Mouse (Mus musculus): Measurements from ENCODE around the gene Ccdc174.
A peak's percentile ranks its signal among the peaks of the same experiment; 100 is the strongest.
"Not testable (repeated sequence)": the region's sequence is repeated elsewhere in the genome, so short reads cannot be mapped to it uniquely, and the experiment has no call there.

The Ccdc174 gene

DNA sequence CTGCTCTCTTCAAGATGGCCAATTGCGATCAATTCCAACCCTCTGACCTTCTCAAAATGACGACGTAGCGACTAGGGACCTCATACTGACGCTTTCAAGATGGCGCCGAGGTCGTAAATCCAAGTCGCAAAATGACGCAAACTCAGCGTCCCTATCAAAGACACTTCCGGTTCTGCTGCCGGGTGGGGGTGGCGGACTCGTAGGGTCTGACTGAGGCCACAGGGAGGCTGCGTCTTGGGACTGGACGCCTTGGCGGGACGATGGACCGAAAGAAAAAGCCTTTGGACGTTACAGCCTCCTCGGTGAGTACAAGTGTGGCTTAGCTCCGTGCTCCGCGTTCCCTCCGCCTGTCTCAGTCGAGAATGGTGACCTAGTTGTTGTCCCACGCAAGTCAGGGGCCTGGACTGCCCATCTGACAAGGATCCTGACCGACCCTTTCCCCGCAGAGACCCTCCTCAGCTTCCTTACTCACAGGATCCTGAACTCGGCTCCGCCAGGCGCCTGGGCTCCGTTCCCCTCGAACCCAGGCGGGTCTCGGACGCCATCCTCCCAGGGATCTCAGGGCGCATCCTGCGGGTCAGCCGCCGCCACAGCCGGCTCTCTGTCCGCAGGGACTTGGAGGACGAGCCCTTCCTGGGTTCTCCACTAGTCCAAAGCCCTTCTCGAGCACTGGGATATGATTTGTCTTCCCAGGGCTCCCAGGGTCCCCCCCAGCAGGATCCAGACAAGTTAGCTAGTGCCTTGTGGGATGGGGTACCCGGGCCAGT is at the start of gene Ccdc174:
Ccdc174 (plus strand) TSS at position 169 of the 767 bp plus-strand sequence.
- peak; percentile 95 to 96 for DNase-seq (ENCODE audit: low spot score in 2 of 2)

GRCm38 (mm10) chr6:91832863-91833440 is 44.9 kb upstream of the Ccdc174 start:
- no peak for DNase-seq (ENCODE audit: low spot score in 2 of 2)

GRCm38 (mm10) chr6:91839010-91839871 is 38.6 kb upstream of the Ccdc174 start:
- DNase-seq (ENCODE audit: low spot score in 2 of 2): peak in 1 of 2 experiments; percentile 22

DNA sequence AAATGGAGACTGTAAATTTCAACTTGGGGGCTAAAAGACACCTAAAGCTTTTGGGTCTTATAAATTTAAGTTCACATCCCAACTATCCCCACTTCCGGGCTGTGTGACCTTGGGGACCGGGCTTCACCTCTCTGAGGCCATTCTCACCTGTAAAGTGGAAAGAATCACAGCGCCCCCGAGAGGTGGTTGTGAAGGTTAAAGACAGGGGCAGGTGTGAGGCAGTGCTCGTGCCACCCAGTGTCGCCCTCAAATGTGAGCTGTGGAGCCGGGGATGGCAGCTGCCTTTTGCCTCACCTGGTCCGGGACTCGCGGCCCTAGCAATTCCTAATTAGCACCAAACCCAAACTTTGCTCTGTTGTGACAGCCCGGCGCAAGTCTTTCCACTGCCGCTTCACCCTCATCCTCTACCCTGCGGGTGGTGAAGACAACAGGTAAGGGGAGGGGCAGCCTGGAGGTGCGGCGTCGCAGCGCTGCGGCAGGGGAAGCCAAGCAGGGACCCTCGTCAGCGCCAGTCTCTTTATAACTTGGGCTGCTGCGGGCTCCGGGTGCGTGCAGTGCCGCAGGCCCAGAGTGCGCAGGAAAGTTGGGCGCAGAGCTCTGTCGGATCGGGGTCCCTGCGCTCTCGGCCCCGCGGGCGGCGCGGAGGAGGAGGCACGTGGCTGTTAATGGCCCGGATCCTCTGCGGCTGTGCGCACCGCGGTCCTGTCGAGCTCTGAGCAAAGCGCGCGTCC is 34.8 kb upstream of the Ccdc174 start:
- no peak for DNase-seq (ENCODE audit: low spot score in 2 of 2)

DNA sequence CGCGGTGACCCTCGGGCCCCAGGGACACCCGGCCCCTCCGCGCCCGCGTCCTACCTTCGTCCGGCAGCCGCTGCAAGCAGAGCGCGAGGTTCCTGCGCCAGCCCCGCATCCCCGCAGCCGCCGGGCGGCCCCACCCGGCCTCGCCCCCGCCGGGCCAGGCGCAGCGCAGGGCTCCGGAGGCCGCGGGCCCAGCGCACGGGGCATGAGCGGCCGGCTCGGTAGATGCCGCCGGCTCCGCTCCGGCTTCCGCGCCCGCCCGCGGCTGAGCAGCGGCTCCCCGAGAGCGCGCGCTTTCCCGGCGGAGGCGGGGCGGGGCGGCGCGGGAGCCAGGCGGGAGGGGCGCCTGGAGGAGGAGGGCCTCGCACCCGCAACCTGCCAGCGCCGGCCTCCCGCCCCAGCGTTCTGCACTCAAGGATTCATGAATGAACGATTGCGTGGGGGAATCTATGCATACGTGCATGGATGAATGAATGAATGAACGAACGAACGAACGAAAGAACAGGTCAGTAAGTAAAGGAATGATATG is 34.2 kb upstream of the Ccdc174 start:
- DNase-seq (ENCODE audit: low spot score in 2 of 2): no peak

DNA sequence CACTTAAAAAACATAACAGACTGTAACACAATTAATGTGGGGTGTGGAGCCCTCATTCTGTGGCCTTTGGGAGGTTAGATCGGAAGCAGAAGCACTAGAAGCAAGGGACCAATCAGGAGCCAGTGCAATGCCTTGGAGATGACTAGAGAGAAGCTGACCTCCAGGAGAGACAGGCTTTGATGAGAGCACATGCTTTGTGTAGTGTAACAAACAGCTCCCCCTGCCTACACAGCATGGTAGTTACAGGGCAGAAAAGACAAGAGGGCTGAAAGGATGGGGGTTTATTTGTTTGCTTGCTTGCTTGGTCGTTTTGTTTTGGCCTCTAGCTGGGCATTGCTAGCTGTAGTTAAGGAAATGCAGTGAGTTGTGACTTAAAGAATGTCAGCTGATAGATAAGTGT is 25.3 kb upstream of the Ccdc174 start:
- DNase-seq (ENCODE audit: low spot score in 2 of 2): peak; percentile 6 to 13

DNA sequence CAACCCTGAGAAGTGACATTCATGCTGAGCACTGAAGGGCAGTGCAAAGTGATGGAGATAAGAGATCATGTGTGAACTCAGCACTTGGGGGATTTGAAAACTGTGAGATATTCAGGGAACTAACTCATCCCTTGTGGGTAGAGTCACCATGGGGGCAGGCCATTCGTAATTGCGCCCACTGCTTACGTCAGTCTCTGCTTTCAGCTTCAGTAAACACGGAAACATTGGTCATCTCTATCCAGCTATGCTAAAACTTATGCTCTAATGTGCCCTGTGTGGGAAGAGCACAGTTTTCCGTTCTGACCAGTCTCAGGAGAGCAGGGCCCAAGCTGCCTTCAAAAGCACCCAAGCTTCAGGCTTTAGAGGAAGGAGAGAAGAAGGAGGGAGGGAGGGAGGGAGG is 19.5 kb upstream of the Ccdc174 start:
- DNase-seq (ENCODE audit: low spot score in 2 of 2): no peak

DNA sequence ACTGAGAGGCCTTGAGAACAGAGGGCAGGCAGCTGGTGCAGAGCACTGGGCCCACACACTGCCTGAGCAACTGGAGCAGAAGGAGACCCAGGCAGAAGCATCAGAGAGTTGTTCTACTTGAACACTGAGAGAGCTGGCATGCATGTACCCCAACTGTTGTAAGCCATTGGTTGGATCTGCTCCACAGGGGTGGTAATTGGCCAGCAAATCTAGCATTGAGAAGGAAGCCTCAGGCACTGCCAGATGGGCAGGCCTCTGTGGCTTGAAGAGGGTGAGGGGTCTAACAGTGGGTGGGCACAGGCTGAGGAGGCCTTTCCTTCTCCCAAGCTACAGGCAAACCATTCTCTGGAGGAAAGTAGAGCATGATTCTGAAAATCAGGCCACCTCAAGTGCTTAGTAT is 15.0 kb upstream of the Ccdc174 start:
- no peak for DNase-seq (ENCODE audit: low spot score in 2 of 2)

- no peak for DNase-seq (ENCODE audit: low spot score in 2 of 2)
These were observed 13.3 kb upstream of the Ccdc174 start for GRCm38 (mm10) chr6:91864595-91864994.

GRCm38 (mm10) chr6:91865601-91866000 is 12.3 kb upstream of the Ccdc174 start:
- DNase-seq (ENCODE audit: low spot score in 2 of 2): no peak

DNA sequence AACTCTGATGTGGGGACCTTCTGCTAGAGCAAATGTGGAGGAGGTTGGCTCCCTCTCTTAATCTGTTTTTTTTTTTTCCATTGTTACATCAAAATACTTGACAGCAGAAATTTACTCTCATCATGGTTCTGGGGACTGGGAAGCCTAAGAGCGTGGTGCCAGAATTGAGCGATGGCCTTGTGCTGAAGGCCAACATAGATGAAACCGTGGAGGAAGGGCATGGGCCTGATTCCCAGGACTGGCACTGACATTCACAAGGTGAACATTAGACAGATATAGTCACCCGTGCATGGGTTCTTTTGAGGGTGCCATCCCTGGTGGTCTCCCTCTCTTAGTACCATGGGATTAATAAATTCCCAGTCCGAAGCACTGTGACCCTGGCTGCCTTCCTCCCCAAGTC is 9.8 kb upstream of the Ccdc174 start:
- no peak for DNase-seq (ENCODE audit: low spot score in 2 of 2)

DNA sequence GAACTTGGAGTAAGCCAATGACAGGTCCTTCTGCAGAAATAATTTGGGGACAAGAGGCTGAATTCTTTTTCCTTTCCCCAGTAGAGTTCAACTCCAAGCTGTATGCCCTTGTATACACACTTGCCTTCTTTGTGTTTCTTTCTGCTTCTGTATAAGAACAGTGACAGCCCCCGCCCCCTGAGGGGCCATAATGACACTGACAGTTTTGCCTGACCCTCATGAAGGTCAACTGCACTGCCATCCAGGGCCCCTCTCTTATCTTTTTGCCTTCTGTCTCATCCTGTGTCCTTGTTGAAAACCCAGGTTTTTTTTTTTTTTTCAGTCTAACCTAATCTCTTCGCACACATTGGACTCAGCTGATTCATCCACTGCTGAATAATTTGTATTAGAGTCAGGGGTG is 5.1 kb upstream of the Ccdc174 start:
- DNase-seq (ENCODE audit: low spot score in 2 of 2): no peak

GRCm38 (mm10) chr6:91883859-91884258 is 6.0 kb downstream of the Ccdc174 start:
- no peak for DNase-seq (ENCODE audit: low spot score in 2 of 2)

GRCm38 (mm10) chr6:91889255-91889906 is 11.5 kb downstream of the Ccdc174 start:
- DNase-seq (ENCODE audit: low spot score in 2 of 2): no peak

DNA sequence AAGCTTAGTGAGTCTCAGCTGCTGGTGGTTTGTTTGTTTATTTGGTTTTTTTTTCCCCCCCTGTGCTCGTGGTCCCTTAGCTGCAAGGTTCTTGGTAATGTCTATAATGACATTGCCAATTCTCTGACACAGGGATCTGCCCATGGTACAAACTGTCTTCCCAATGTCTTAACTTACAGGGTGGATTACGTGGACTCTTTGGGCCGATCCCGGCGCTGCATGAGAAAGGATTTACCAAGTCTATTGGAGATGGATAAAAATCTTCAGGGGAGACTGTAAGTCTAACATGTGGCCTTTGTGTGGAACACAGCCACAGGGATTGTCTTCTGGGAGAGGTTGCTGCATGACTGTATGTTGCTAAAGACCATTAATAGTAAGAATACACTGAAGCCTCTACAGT is 12.8 kb downstream of the Ccdc174 start:
- DNase-seq (ENCODE audit: low spot score in 2 of 2): no peak

- DNase-seq (ENCODE audit: low spot score in 2 of 2): no peak
These were observed 13.9 kb downstream of the Ccdc174 start for GRCm38 (mm10) chr6:91891776-91892175.

DNA sequence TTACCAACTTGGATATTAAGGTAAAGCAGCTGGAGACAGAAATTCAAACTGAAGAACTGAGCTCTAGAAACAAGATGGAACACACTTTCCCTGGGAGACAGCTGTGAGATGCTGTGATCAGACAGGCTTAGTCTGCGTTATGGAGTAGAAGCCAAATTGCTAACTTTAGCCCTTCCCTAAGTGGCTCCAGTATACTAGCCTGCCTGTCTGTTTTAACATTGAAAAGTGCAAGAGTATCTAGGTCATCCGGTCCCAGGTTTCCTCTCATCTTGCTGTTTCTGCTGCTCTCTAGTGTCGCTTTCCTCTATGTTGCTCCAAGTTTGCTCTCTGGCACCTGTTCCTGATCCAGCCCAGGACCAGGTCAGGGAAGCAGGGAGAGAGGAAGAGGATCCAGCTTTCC is 18.9 kb downstream of the Ccdc174 start:
- DNase-seq (ENCODE audit: low spot score in 2 of 2): no peak

- DNase-seq (ENCODE audit: low spot score in 2 of 2): peak; percentile 35 to 69
These were observed 23.7 kb downstream of the Ccdc174 start for GRCm38 (mm10) chr6:91901505-91901904.

DNA sequence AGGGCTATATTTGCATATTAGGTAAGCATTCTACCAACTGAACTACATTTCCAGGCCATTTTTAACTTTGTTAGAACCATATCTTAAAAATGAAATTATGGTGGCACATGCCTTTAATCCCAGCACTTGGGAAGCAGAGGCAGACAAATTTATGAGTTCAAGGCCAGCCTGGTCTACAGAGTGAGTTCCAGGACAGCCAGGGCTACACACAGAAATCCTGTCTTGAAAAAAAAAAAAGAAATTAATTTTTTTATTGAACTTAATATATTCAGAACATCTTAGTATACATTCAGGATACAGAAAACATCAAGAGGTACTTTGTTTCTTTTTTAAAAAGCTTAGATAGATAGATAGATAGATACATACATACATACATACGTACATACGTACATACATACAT is 24.7 kb downstream of the Ccdc174 start, which contains the start of gene 4930590J08Rik:
4930590J08Rik (plus strand) TSS at position 301 of the 400 bp plus-strand sequence.
- not testable (repeated sequence) for DNase-seq (ENCODE audit: low spot score in 2 of 2)

DNA sequence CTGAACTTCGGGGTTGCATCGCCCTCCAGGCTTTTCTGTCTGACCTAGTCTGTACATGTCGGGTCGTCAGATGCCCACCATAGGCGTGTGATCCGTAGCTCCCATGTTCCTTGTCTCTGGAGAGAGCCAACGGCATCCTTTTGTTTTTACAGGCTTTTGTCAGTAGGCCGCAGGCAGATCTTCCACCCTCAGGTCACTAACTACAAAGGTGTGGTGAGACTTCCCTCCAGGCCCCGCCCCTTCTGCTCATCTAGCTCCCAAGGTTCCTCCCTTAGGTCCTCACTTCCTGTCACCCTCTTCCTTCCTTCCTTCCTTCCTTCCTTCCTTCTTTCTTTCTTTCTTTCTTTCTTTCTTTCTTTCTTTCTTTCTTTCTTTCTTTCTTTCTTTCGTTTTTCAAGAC is 36.2 kb downstream of the Ccdc174 start:
- no peak for DNase-seq (ENCODE audit: low spot score in 2 of 2)

- DNase-seq (ENCODE audit: low spot score in 2 of 2): no peak
These were observed 39.4 kb downstream of the Ccdc174 start for GRCm38 (mm10) chr6:91917286-91917685.
